Mouse (Mus musculus) myocyte (in vitro differentiated cells): ENCODE data around the gene Insc. TPM values are rescaled to one million over a fixed set of nuclear protein-coding genes. Genes with fewer than 3 reads are reported as not detected.

ENCODE experiments used
- H3K27me3 ChIP-seq: one replicate; pipeline ENCODE4 v1.6.1; 2011; ENCODE audit not compliant: control insufficient read depth, insufficient read depth, insufficient read length
- H3K36me3 ChIP-seq: one replicate; pipeline ENCODE4 v1.6.1; 2011; ENCODE audit not compliant: control insufficient read depth, insufficient read depth
- H3K4me2 ChIP-seq: one replicate; pipeline ENCODE4 v1.6.1; 2011; ENCODE audit warnings: low read depth, control low read depth
- H3K4me3 ChIP-seq: one replicate; pipeline ENCODE4 v1.5.1; 2011; ENCODE audit warnings: mild to moderate bottlenecking, control low read depth, moderate library complexity
- H3K79me2 ChIP-seq: one replicate; pipeline ENCODE4 v1.6.1; 2011; ENCODE audit not compliant: control insufficient read depth, insufficient read depth
- H3ac ChIP-seq: one replicate; pipeline ENCODE4 v1.6.1; 2011; ENCODE audit not compliant: control insufficient read depth, insufficient read length
- CEBPB ChIP-seq: IDR thresholded peaks from 2 replicates; pipeline ENCODE4 v1.6.1; 2011; ENCODE audit warnings: mild to moderate bottlenecking, moderate library complexity; ENCODE audit not compliant: poor library complexity, insufficient read depth, severe bottlenecking
- E2F4 ChIP-seq: IDR thresholded peaks from one replicate; pipeline ENCODE4 v1.6.1; 2011; ENCODE audit warnings: mild to moderate bottlenecking, control low read depth, moderate library complexity; ENCODE audit not compliant: insufficient read depth
- MAX ChIP-seq: IDR thresholded peaks from one replicate; pipeline ENCODE4 v1.6.1; 2011; ENCODE audit warnings: low read depth, mild to moderate bottlenecking, control low read depth
- MYOD1 ChIP-seq, 3 experiments: IDR thresholded peaks; one replicate each; pipeline ENCODE4 v1.6.1; 2011; ENCODE audit warnings: control low read depth in 2 of 3, low read depth in 2 of 3, mild to moderate bottlenecking in 2 of 3, moderate library complexity in 1 of 3; ENCODE audit not compliant: insufficient read length in 2 of 3, control insufficient read depth in 1 of 3
- MYOG ChIP-seq, 3 experiments: IDR thresholded peaks; one replicate each; pipeline ENCODE4 v1.6.1; 2011; ENCODE audit warnings: control low read depth in 2 of 3, low read depth in 2 of 3, mild to moderate bottlenecking in 2 of 3; ENCODE audit not compliant: insufficient read length in 2 of 3, control insufficient read depth in 1 of 3, insufficient read depth in 1 of 3
- POLR2A ChIP-seq: IDR thresholded peaks from one replicate; pipeline ENCODE4 v1.6.1; 2011; ENCODE audit warnings: low read depth, mild to moderate bottlenecking, control low read depth, moderate library complexity; ENCODE audit not compliant: insufficient read length
- POLR2AphosphoS2 ChIP-seq: IDR thresholded peaks from one replicate; pipeline ENCODE4 v1.6.1; 2011; ENCODE audit warnings: low read depth, control low read depth; ENCODE audit not compliant: insufficient read length
- REST ChIP-seq: IDR thresholded peaks from one replicate; pipeline ENCODE4 v1.6.1; 2011; ENCODE audit warnings: mild to moderate bottlenecking, control low read depth, moderate library complexity; ENCODE audit not compliant: insufficient read depth, insufficient read length
- SRF ChIP-seq: IDR thresholded peaks from one replicate; pipeline ENCODE4 v1.6.1; 2011; ENCODE audit warnings: low read depth; ENCODE audit not compliant: control insufficient read depth, insufficient read length
- TCF12 ChIP-seq: IDR thresholded peaks from one replicate; pipeline ENCODE4 v1.6.1; 2011; ENCODE audit warnings: mild to moderate bottlenecking, control low read depth; ENCODE audit not compliant: poor library complexity, insufficient read depth, severe bottlenecking
- TCF3 ChIP-seq: IDR thresholded peaks from one replicate; pipeline ENCODE4 v1.6.1; 2011; ENCODE audit warnings: low read depth, control low read depth; ENCODE audit not compliant: insufficient read length
- USF1 ChIP-seq: IDR thresholded peaks from one replicate; pipeline ENCODE4 v1.6.1; 2011; ENCODE audit warnings: low read depth, mild to moderate bottlenecking, control low read depth, moderate library complexity
- polyA plus RNA-seq: library from polyadenylated mRNA; unstranded; fragments of >200 nt; fragmentation: generic; extraction: Trizol; gene quantifications from one replicate; pipeline ENCODE4 v1.2.1, GENCODE M21; 2012; ENCODE audit warnings: missing spikeins

The Insc gene
- polyA plus RNA-seq, result 0.18 TPM

DNA sequence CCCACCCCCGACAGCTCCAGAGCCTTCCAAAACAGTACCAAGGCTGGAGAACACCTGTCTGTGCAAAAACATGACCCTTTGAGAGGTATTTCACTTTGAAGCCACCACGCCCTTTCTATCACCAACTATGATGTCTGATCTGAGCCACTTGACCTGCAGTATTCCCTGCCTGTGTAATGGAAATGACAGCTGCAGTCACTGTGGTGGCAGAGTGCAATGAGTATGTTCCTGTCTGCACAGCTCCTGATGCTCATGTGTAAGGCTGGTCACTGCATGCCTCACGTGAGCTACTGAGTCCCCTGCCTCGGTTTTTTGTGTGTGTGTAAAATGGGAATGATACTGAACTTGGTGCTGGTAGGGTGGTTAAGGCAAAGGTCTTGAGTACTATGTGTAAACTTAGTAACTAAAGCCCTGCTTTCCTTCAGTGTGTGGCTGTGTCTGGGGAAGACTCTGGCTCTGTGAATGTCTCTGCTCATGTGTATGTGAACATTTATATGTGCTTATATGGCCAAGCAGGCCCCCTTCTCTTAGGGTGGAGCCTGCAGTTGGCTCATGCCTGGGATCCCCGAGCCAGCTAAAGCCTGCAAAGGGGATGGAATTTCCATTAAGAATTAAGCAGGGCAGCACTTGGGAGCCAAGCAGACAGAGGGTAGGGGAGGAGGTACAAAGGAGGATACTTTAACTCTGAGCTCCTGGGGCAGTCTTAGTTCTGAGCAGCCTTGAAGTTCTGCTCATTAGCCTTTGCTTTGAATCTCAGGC, at the start of gene Insc:
Insc (plus strand) TSS at position 673 of the 759 bp plus-strand sequence.
- no peak within 1 kb of the TSS for H3K4me3 ChIP-seq
- H3K27me3 ChIP-seq, result no peaks in the 10 kb centered on the region
- no peaks in the 10 kb centered on the region for H3K79me2 ChIP-seq
- no peaks in the 10 kb centered on the region for H3K36me3 ChIP-seq
- H3K4me2 ChIP-seq, result no peak within 1 kb of the TSS
- no peak for TF ChIP-seq POLR2AphosphoS2
- TF ChIP-seq POLR2A, result no peak
- TF ChIP-seq REST, result no peak
- TF ChIP-seq TCF12, result no peak
- TF ChIP-seq TCF3, result no peak
- TF ChIP-seq MYOD1 (IDR thresholded peaks at IDR 0.05; ENCODE audit: control insufficient read depth in 1 of 3, insufficient read length in 2 of 3, low read depth in 2 of 3), result peak in 2 of 3 experiments; percentile 54 to 71
- TF ChIP-seq E2F4, result no peak
- no peak for TF ChIP-seq CEBPB
- no peak for TF ChIP-seq USF1
- TF ChIP-seq MYOG (IDR thresholded peaks at IDR 0.05; ENCODE audit: control insufficient read depth in 1 of 3, insufficient read depth in 1 of 3, insufficient read length in 2 of 3, low read depth in 2 of 3), result peak in 1 of 3 experiments; percentile 12
- TF ChIP-seq SRF, result no peak
- no peak for TF ChIP-seq MAX
- H3ac ChIP-seq, result no peak within 1 kb of the TSS

DNA sequence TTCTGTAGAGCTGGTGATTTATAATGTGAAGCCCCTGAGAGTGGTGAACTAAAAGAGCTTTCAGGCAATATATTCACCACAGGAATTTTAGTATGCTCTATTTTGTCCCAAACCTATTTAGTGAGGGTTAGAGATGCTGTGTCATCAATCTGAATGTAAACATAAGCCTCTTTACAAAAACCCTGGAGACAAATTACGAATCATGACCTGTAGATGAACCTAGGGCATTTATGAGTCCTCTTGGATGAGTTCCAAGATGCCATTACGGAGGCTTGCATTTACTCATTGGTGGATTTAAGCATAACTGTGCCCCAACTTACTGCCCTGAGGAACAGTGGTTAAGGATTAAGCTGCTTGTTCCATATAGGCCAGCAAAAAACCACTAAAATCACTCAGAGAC, 42.6 kb upstream of the Insc start:
- H3K4me3 ChIP-seq, result no peak overlapping the region
- TF ChIP-seq MAX (no peak), CEBPB (no peak), MYOG (IDR thresholded peaks at IDR 0.05; ENCODE audit: control insufficient read depth in 1 of 3, insufficient read depth in 1 of 3, insufficient read length in 2 of 3, low read depth in 2 of 3) (no peak), REST (no peak), SRF (no peak), E2F4 (no peak), POLR2A (no peak), TCF3 (no peak), MYOD1 (IDR thresholded peaks at IDR 0.05; ENCODE audit: control insufficient read depth in 1 of 3, insufficient read length in 2 of 3, low read depth in 2 of 3) (no peak), POLR2AphosphoS2 (no peak), USF1 (no peak), TCF12 (no peak)

DNA sequence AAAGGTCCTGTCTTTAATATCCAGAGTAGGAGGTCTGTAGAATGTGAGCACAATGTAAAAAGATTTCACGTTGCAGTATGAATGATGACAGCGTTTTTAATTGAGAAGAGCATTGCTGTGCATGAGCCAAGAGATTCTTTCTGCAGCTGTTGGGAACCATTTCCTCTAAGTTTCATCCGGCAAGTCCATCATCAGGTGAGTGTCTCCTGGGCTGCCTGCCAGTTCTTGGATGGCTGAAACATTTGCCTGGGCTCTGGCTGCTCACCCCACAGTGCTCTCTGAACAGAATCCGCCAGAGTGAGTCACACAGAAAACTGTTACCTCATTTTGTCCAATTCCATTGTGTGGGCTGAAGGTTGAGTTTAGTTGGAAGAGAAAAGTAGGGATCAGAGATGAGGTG, 36.8 kb upstream of the Insc start:
- TF ChIP-seq E2F4, result no peak
- no peak for TF ChIP-seq SRF
- no peak for TF ChIP-seq TCF3
- TF ChIP-seq MYOD1 (IDR thresholded peaks at IDR 0.05; ENCODE audit: control insufficient read depth in 1 of 3, insufficient read length in 2 of 3, low read depth in 2 of 3), result peak in 2 of 3 experiments; percentile 61 to 85
- 0 out of 2 replicates have a peak, but pooled peaks have one; percentile 4 for TF ChIP-seq CEBPB
- peak in 1 of 3 experiments; percentile 5 for TF ChIP-seq MYOG (IDR thresholded peaks at IDR 0.05; ENCODE audit: control insufficient read depth in 1 of 3, insufficient read depth in 1 of 3, insufficient read length in 2 of 3, low read depth in 2 of 3)
- Histone ChIP-seq H3K27me3 (no peaks in the 10 kb centered on the region), H3ac (no peak overlapping the region), H3K4me3 (no peak overlapping the region), H3K4me2 (peak overlapping the region; percentile 48), H3K36me3 (no peaks in the 10 kb centered on the region), H3K79me2 (no peaks in the 10 kb centered on the region)

More for the DNA sequence above, 42.6 kb upstream of the Insc start:
- Histone ChIP-seq H3K4me2 (no peak overlapping the region), H3K27me3 (no peaks in the 10 kb centered on the region), H3K79me2 (no peaks in the 10 kb centered on the region), H3ac (no peak overlapping the region), H3K36me3 (no peaks in the 10 kb centered on the region)

DNA sequence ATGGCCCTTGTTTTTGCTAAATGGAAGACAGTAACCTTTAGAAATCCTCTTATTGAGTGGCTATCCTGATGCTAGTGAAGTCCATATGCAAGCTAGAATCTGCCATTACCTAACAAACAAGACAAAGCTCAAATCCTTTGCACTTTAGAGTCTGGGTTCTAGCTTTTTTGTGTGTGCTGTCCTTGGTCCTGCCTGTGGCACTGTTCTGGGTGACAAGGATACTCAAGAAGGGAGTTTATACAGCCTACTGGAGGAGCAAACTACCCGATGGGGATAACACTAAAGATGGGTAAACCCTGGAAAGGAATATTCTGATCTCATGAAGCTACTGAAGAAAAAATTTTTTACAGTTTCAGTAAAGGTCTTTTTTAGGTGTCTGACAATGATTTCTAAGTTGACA, 36.1 kb upstream of the Insc start:
- Histone ChIP-seq H3K79me2 (no peaks in the 10 kb centered on the region), H3K36me3 (no peaks in the 10 kb centered on the region), H3K27me3 (no peaks in the 10 kb centered on the region), H3K4me2 (peak overlapping the region; percentile 48), H3ac (no peak overlapping the region), H3K4me3 (no peak overlapping the region)
- TF ChIP-seq USF1, result no peak
- no peak for TF ChIP-seq E2F4
- no peak for TF ChIP-seq TCF3
- peak; percentile 72 for TF ChIP-seq REST
- no peak for TF ChIP-seq CEBPB
- no peak for TF ChIP-seq SRF
- TF ChIP-seq POLR2AphosphoS2, result no peak
